Mouse (Mus musculus) A20 (cell line): ENCODE data around the gene Capza2.

Experiments used
- DNase-seq: peaks from one replicate; pipeline ENCODE4 v3.0.0-alpha.2; 2011; ENCODE audit warnings: low read depth, low spot score

Capza2 gene

GRCm38 (mm10) chr6:17635615-17636284 is at the start of gene Capza2:
Capza2 (plus strand) TSS chr6:17636234.
- DNase-seq = peak; percentile 80

- peak; percentile 70 for DNase-seq
Observed at GRCm38 (mm10) chr6:17589049-17589952, 46.7 kb upstream of the Capza2 start.

DNA sequence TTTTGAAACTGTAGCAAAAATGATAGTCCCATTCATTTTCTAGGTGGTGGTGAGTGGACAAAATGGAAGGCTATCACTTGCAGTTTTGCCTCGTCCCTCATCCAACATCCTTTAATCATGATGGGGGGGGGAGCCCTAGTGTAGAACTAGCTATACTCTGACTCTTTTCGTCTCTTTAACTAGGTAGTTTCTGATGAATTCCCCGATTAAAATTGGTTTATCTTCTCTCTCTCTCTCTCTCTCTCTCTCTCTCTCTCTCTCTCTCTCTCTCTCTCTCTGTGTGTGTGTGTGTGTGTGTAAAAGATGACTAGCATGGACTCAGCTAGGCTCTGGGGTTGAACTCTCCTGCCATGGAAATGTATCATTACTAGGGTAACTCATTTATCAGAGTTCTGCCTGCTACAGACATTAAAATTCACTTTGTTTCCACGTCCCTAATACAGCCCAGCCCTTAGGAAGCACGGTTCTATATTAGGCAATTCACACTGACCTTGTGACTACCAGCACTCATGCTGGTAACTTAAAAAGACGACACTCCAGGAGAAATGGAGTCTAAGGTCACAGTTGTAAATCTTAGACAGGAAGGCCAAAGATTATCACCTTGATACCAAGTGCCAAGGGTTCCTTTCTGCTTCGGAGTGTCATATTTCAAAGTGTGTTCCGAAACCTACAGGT is 45.9 kb upstream of the Capza2 start:
- no peak for DNase-seq

DNA sequence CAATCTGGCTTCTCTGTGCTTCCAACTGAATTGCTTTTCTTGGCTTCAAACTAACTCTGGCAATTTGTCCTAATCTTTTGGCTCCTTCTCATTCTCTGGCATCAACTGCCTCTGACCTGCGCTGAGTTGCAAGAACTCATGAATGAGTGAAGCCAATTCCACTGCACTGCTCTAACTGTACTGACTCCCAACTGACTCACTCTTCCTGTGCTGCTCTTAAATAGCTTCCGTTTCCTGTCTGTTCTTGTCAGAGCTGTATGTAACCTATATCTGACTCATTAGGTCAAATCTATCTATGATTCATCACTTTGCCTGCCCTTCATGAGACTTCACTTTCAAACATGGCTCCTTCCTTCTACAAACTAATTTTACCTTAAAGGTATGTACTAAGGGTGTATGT is 42.1 kb upstream of the Capza2 start:
- DNase-seq = no peak

- no peak for DNase-seq
Observed at GRCm38 (mm10) chr6:17595712-17596462, 40.1 kb upstream of the Capza2 start.

GRCm38 (mm10) chr6:17599373-17599772 is 36.7 kb upstream of the Capza2 start:
- no peak for DNase-seq

DNA sequence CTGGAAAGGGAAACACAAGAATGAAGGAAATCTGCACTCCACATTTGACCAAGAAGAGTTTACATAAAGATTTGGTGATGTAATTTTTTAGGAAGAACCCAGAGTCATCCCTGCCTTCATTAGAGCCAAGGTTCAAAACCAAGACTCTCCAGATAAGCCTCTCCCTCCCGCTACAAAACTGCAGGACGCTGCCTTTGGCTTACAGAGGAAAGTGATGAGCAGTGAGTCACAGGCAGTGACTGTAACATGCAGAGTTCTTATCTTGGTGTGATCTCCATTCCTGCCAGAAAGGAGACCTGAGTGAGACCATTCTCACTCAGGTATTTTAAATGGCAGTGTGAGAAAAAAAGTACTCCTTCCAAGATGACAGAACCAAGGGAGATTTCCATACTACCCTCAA is 34.5 kb upstream of the Capza2 start:
- DNase-seq = no peak

DNA sequence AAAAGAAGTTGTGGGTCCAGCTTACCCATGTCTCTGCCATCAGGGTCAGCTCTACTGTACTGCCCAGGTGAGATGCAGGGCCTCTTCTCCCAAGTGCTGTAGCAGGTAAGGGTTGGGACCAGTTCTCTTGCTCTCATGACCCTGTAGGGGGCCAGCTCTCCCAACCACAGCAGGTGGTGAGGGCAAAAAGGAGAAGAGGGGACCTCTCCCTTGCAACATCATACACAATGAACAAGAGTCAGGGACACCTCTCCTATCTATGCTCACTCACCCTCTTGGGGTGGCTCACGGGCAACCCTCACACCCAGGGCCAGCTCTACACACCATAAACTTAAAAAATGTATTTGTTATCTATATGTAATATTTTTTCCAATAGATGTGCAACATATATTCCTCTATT is 29.1 kb upstream of the Capza2 start:
- no peak for DNase-seq

DNA sequence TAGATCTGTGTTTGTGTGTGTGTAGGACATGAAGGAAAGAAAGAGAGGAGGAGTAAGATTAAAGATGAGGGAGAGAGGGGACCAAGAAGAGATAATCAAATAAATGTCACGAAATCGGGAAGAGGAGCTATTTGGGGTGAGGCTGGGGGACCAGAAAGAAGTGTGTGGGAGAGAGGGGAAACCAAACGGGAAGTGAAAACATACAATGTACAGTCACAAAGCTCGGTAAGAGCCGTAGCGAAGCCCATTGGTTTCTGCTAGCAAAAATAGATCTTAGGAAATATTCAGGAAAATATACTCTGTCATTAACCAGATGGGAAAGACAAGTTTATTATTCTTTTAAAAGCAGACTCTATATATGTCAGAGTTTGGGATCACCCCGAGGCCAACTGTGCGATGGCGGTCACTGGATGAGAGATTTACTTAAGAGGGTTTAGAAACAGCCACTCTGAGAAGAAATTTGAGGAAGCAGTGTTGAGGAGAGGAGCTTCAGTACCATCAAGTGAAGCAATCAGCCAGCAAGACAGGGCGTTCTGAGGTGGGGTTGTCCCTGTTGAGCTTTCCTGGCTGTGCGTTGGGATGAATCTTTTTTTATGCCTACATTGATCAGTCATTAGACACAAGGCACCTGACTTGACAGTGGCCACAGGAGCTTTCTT is 24.6 kb upstream of the Capza2 start:
- DNase-seq = peak; percentile 65

DNA sequence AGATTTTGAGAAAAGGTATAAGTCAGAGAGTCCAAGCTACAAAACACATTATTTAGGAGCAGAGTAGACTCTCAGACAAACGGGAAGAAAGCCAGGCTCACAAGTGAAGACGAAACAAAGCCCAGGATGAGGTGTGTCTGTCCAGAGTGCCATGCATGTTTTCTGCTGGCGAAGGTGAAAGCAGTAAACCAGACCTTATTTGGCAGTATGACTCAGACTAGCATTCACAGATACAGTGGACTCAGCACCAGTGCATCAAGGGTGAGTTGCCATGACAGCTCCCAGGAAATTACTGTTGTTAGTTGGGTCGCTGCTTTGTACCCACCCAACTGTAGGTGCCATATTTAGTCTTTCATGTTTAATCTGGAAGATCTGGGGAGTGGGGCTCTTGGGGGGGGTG is 23.4 kb upstream of the Capza2 start:
- no peak for DNase-seq

DNA sequence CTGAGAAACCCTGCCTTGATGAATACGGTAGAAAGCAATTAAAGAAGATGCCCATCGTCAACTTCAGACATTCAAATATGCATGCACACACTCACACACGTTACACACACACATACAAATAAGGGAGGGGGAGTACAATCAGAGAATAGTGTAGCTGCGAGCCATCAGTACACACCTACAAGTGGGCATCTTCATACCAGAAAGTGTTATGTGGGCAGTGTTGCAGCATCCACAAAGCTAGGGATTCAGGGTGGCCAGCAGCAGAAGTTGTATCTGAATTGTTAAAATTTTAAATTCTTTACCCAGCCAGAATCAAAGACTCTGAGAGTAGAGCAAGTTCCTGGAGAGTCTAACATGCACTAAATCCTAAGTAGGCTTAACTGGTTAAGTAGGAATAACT is 15.2 kb upstream of the Capza2 start:
- no peak for DNase-seq

DNA sequence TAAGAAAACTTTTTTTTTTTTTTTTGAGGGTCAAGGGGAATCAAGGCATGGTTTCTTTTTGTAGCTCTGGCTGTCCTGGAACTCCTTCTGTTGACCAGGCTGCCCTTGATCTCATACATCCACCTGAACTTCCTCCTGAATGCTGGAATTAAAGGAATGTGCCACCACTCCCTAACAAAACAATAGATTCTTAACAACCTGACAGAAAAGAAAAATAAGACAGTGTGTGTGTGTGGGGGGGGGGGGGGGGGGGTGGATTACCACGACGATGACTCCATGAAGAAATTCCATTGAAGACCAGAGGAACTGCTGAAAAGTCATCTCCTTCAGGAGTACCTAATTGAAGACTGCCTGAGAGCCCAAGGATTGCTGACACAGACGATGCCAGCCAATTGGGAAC is 14.6 kb upstream of the Capza2 start:
- DNase-seq = no peak

DNA sequence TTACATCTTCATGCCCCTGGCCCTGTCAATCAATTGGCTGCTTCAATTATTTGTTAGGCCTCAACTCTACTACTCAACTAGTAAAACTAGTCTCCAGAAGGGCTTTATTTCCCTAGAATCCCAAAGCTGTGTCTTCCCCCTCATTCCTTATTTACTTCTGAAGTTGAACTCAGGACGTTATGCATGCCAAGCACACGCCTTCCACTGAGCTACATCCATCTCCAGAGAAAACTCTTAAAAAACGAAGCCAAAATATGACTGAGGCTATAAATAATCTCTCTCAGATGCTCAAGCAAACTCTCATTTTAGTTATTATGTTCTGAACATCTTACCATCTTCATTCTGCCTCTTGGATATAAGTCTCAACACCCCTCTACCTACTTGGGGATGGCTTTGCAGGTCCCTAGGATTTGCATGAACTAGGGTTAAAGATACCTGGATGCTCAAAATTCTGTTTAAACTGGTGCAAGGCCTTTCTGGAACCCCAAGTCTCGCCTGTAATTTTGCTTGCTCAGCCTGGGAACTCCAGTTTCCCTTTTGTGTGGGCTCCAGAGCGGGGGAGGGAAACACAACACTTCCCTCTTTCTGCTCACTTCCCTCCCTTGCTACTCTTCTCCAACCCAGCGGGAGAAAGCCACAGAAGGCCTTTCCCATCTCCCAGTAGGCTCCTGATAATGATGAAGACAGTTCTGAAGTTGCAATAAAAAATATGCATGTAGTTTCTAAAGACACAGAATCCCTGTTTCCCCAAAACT is 7.2 kb upstream of the Capza2 start:
- DNase-seq = no peak

DNA sequence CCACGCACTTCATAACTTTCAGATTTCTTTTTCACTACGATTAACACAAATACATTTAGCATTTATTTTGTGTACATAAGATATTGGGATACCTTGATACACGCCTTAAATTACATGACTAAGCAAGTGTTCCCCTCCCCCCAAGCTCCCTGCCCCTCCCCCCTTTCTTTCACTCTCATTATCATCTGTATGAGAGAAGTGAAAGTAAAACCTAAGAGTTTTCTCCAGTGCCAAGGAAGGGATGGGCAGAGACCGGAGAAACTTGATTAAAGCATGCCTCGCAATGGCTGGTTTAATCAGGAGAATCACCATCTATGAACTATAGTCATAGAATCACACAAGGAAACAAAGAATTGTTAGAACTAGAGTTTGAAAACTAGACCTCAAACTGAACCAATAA is 6.3 kb upstream of the Capza2 start:
- DNase-seq = peak; percentile 29

DNA sequence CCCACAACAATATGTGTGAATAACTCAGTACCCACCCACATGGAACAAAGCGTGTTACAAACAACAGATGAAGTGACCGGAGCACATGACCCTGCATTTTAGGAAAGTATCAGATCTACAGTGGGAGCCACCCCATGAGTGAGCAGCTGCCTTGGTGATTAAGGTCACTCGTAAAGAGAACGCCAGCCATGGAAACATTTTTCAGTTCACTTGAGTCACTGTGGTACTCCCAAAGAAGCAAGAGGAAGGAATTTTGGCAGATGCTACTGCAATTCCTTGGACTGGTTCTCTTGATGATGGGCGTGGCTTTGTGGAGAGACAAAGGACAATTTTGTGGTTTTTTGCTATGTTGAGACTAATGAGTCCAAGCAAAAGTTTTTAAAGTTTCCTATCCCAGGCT is 4.4 kb upstream of the Capza2 start:
- no peak for DNase-seq

DNA sequence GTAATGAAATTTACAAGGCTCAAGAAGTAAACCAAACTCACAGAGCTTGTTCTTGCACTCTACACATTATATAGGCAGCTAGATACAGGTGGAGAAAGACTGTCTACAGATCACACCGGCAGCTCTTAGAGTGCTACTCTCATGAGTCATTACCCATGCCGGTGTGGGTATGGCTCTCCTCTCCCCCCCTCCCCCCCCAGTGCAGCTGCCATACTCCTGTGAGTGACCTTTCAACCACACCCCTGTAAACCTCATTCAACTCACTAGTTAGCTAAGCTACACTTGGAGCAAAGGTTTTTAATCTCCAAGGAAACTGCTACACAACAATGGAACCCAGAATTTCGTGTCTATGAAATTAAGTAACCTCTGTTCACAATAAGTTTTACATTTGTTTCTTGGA is 2.2 kb upstream of the Capza2 start:
- peak; percentile 67 for DNase-seq

- peak; percentile 49 for DNase-seq
Observed at GRCm38 (mm10) chr6:17634992-17635391, 1.0 kb upstream of the Capza2 start.

DNA sequence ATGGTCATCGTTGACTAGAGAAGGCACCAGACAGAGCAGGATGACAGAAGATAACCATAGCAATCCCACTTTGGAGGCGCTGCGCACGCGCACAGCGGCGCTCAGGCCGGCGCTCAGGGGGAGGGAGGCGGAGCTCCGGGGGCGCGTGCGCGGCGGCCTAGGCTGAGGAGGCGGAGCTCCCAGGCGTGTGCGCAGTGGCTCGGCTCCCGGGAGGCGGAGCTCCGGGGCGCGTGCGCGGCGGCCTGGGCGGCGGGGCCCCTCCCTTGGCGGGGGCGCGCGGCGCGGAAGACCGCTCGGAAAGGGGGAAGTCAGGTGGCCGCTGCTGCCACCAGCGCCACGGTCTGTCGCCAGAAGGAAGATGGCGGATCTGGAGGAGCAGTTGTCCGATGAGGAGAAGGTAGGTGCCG is 733 bp downstream of the Capza2 start:
- DNase-seq = peak; percentile 95

DNA sequence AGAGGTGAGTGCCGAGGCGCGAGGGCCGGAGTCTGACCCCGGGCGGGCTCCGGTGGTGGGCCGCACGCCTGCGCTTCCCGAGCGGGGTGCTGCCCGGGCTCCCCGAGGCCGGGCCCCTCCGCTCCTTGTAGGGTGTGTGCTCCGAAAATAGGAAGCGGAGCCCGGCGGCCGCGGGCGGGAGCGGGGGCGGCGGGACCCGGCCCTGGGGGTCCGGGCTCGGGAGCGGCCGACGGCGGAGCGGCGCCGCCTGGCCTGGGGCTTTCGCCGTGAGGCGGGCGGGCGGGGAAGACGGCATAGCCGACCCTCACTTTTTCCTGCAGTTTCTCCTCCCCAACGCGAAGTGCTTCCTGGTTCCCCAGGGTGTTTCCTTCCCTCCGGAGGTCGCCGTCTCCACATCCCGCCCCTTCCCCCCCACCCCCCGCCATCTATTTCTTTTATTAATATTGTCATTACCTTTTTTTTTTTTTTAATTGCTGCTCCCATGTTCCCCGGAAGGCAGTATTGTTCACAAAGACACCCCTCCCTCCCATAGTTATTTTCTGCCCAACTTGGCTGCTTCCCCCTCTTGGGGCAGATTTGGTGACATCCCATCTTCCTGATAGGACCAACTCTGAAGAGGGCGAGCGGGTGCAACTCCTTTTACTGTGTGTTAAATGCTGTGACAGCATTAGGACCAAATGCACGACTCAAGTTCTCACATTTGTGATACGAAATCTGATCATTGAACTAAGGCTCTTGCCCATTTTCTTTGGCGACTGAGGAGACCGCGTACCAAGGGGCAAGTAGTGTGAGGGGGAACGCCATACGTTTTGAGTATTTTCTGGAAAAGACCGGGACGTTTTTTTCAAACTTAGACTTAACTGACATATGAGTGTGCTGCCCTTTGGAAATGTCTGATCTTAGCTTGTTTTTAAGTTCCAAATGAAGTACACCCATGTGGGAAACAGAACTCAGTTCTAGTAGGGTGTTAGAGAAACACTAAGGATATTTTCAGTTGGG is 1.5 kb downstream of the Capza2 start:
- peak; percentile 67 for DNase-seq
